Mouse (Mus musculus): Measurements from ENCODE around the gene Cfap43. TPM values are rescaled to one million over a fixed set of nuclear protein-coding genes. Genes with fewer than 3 reads are reported as not detected.

Gene Cfap43
- total RNA-seq, 2 experiments from 2014 or later: 0.25 TPM; not detected in 1

GRCm38 (mm10) chr19:47917396-47917795 lies 1.7 kb downstream of the Cfap43 start:
- no peak for DNase-seq (ENCODE audit: low spot score)
- intact Hi-C loops (cut with DNase I): no loop called here

GRCm38 (mm10) chr19:47915251-47915650 lies 3.8 kb downstream of the Cfap43 start:
- no peak for DNase-seq (ENCODE audit: low spot score)
- intact Hi-C loops (cut with DNase I): no loop called here

GRCm38 (mm10) chr19:47914191-47914590 lies 4.9 kb downstream of the Cfap43 start:
- intact Hi-C loops (cut with DNase I): no loop called here
- no peak for DNase-seq (ENCODE audit: low spot score)

DNA sequence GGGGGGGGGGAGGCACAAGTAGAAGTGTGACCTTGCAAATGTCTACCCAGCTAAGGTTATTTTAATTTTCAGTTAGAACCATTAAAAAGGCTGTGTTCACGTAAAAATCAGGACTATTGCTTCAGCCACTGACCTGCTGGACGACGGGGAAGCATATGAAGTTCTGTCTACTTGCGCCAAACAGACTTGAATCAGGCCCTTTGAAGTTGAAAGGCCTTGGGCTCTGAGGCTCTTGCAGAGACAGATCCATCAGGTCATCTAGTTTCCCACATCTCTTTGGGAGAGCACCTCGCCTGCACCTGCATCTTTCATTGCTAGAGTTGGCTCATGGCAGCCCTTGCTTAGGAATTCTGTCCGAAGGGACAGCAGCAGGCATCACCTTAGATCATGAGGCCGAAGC lies 5.7 kb downstream of the Cfap43 start:
- intact Hi-C loops (cut with DNase I): no loop called here
- DNase-seq (ENCODE audit: low spot score): no peak

DNA sequence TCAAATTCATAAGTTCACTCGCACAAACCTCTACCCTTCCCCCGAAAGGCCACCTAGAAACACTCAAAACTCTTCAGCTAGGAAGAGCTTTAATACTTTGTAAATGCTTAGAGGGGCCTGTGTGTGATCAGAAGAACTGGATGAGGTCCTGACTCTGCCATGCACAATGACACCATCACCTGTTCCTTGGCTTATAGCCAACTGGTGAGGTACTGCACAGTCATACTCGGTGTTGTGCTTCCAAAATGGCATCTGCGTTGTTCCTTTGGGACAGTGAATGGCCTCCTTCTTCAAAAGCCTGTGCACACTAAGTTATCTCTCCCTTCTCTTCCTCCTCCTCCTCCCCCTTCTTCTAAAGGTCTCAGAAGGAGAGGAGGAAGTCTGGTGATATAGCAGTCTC lies 8.3 kb downstream of the Cfap43 start:
- intact Hi-C loops (cut with DNase I): no loop called here
- no peak for DNase-seq (ENCODE audit: low spot score)

GRCm38 (mm10) chr19:47910117-47910618 lies 8.9 kb downstream of the Cfap43 start:
- intact Hi-C loops (cut with DNase I): no loop called here
- no peak for DNase-seq (ENCODE audit: low spot score)

GRCm38 (mm10) chr19:47909387-47910116 lies 9.5 kb downstream of the Cfap43 start:
- intact Hi-C loops (cut with DNase I): loop anchor here (2.0 kb wide), 1 partner anchor 17 kb away; no protein-coding TSS in a partner anchor
- DNase-seq (ENCODE audit: low spot score): no peak

GRCm38 (mm10) chr19:47908961-47909371 lies 10.1 kb downstream of the Cfap43 start:
- DNase-seq (ENCODE audit: low spot score): no peak
- intact Hi-C loops (cut with DNase I): loop anchor here (2.0 kb wide), 1 partner anchor 16 kb away; no protein-coding TSS in a partner anchor

GRCm38 (mm10) chr19:47907596-47907995 lies 11.5 kb downstream of the Cfap43 start:
- DNase-seq (ENCODE audit: low spot score): no peak
- intact Hi-C loops (cut with DNase I): no loop called here

DNA sequence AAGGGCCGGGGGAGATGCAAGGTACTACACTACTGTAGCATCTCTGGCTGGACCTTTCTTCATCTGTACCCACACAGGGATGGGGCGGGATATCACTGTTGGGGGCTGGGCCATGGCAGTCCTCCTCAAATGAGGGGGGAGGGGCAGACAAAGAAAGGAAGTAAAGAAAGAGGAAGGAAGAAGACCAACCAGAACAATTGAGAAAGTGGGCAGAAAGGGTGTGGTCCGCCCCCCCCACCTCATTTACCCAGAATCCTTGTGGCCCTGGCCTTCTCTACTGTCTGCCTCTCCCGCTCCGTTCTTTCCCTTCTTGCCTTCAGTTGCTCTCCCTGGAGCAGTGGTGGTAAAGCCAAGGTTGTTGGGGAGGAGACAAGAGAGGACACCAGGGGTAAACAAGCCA lies 13.5 kb downstream of the Cfap43 start:
- DNase-seq (ENCODE audit: low spot score): no peak
- intact Hi-C loops (cut with DNase I): no loop called here

DNA sequence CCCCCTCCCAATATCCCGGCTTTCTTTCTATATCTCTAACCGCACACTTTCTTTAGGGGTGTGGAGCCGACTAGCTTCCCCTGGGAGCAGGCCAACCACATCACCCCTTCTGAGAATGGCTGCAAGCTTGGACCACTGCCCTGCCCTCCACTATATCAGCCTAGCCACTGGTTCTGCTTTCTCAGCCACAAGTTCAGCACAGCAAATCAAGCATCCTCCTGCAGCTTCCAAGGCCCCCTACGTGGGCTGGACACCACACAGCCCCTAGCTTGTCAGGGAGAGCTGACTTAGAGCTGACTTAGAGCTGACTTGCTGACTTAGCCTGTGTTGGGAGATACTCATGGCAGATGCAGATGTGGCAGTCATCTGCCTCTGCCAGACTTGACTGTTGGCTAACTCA lies 14.0 kb downstream of the Cfap43 start:
- intact Hi-C loops (cut with DNase I): no loop called here
- DNase-seq (ENCODE audit: low spot score): no peak

- no peak for DNase-seq (ENCODE audit: low spot score)
- intact Hi-C loops (cut with DNase I): no loop called here
Observed at GRCm38 (mm10) chr19:47903679-47904078, 15.4 kb downstream of the Cfap43 start.

GRCm38 (mm10) chr19:47902316-47903201 lies 16.5 kb downstream of the Cfap43 start:
- intact Hi-C loops (cut with DNase I): no loop called here
- DNase-seq (ENCODE audit: low spot score): no peak

DNA sequence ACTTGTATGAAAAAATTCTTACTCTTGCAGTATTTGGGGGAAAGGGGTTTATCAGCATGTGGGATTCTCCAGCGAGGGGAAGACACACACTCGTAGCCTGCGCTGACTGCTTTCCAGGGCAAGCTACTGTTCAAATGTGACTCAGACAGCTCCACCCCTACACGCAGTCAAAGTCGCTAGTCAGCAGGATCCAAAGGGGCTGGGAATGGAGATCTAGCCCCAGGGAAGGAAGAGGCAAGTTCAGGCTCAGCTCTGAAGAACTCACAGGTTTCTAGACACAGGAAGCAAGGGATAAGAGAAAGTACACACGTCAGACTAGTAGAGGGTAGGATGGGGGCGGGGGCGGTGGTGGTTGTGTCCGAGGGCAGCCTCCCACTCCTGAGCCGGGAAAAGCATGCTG lies 18.5 kb downstream of the Cfap43 start:
- no peak for DNase-seq (ENCODE audit: low spot score)
- intact Hi-C loops (cut with DNase I): no loop called here

- intact Hi-C loops (cut with DNase I): no loop called here
- no peak for DNase-seq (ENCODE audit: low spot score)
Observed at GRCm38 (mm10) chr19:47900012-47900411, 19.1 kb downstream of the Cfap43 start.

DNA sequence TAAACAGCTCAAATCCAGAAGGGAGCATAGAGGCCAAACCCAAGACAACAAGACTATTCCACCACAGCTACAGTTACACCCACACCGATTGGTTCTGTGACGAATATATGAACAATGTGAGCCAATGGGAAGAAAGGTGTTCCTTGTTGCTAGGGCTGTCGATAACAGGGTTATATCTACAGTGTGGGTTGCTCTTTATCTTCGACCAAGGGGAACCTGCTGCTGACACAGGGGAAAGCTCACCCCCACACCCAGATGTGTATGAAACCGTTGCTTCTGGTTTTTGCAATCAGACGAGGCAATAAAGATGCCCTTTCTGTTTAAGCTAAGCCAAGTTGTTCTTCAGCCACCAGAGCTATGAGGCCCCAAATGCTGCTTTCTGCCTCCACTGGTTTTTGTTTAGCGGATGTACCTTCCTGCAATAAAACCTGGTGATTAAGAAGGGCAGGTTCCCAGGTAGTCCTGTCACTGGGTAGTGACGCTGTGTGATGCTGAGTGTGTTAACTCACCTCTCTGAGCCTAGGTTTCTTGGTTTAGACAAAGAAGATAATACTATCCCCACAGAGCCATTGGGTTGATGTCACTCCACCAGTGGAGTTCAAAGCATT lies 20.5 kb downstream of the Cfap43 start:
- intact Hi-C loops (cut with DNase I): no loop called here
- no peak for DNase-seq (ENCODE audit: low spot score)

- no peak for DNase-seq (ENCODE audit: low spot score)
- intact Hi-C loops (cut with DNase I): loop anchor here (2.0 kb wide), 1 partner anchor 16 kb away; no protein-coding TSS in a partner anchor
Observed at GRCm38 (mm10) chr19:47893092-47893491, 26.0 kb downstream of the Cfap43 start.

DNA sequence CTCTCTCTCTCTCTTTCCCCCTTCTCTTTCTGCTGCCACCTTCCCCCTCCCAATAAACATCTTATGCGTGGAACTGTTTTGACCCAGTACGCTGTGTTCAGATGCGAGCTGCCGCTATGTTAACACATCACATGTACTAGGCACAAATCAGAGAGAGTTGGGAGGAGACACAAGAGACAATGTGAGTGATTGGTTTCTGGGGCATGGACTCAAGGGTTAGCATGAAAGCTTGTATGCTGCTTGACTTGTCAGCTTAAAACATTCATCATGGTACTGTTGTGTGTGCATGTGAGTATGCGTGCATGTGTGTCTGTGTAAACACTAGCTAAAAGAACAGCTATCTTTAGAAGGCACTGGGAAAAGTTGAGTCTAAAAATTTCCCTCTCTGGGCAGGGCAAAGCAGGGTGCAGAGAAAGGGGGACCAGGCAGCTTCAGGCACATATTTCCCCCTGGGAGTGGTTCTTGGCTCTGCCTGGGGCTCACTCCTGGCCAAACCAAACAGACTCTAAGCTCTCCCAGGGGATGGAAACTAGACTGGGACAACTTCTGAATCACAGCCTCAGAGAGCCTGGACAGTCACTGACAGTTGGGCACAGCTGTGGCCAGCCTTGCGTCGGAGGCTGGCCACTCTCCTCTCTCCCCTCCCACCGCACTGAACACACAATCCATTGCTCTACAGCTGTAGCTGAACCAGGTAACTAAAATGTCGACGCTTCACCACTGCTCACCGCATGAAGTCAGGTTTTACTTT lies 27.4 kb downstream of the Cfap43 start:
- intact Hi-C loops (cut with DNase I): loop anchor here (2.0 kb wide), 1 partner anchor 17 kb away; no protein-coding TSS in a partner anchor
- DNase-seq (ENCODE audit: low spot score): peak; percentile 61

DNA sequence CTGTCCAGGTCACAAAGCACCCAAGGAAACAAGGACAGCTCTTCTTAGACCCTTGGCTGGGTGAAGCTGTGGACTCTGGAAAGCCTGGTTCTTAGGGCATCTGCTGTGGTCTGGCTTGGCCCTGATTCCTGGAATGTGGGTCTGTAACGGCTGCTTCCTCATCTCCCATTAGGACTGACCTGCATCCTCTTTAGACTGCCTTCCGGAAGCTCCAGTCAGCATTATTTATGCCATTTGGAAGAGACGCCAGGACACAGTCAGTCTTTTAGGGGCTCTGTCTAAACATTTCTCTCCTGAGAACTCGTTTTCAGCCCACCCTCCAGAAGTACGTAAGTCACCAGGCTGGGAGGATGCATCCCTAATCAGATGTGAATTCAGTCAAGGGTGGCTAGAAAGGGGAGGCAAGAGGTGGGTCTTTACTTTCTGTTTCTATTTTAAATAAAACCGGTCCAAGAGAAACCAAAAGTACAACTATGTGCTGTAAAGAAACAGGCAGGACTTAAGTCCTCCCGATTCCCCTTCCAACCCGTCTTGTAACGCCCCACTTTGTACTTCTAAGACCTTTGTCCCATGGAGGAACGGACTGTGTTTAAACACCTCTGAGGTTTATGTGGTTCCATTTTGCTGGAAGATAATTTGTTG lies 28.5 kb downstream of the Cfap43 start:
- intact Hi-C loops (cut with DNase I): no loop called here
- DNase-seq (ENCODE audit: low spot score): no peak
